Mouse (Mus musculus) ES-E14 (cell line): ENCODE data around the gene Ina. TPM values are rescaled to one million over a fixed set of nuclear protein-coding genes. Genes with fewer than 3 reads are reported as not detected.

ENCODE experiments used
- DNase-seq: peaks from one replicate; pipeline ENCODE4 v3.0.0-alpha.2; 2013; ENCODE audit warnings: low read depth, low spot score
- H3K27ac ChIP-seq: 2 replicates; pipeline ENCODE4 v1.5.1; 2012; ENCODE audit warnings: low read depth, mild to moderate bottlenecking, low read length, moderate library complexity, mixed read lengths; ENCODE audit not compliant: poor library complexity, insufficient read depth, severe bottlenecking
- H3K36me3 ChIP-seq: 2 replicates; pipeline ENCODE4 v1.6.1; 2012; ENCODE audit warnings: mild to moderate bottlenecking, low read length, moderate library complexity, mixed read lengths; ENCODE audit not compliant: control insufficient read depth, poor library complexity, insufficient read depth, severe bottlenecking
- H3K4me1 ChIP-seq, 2 experiments: fragments of 150-350 bp in 1 of 2; sonication (generic) in 1 of 2; 2 replicates each; pipeline ENCODE4 v1.6.1; 2012; ENCODE audit warnings: low read length in 2 of 2, mild to moderate bottlenecking in 1 of 2, mixed read lengths in 1 of 2; ENCODE audit not compliant: control insufficient read depth in 2 of 2, insufficient read depth in 2 of 2, poor library complexity in 1 of 2
- H3K4me3 ChIP-seq, 2 experiments: fragments of 150-350 bp in 1 of 2; sonication (generic) in 1 of 2; 2 replicates each; pipeline ENCODE4 v1.5.1; 2012; ENCODE audit warnings: low read length in 2 of 2, low read depth in 1 of 2, mild to moderate bottlenecking in 1 of 2, mixed read lengths in 1 of 2; ENCODE audit not compliant: insufficient read depth in 1 of 2, poor library complexity in 1 of 2, severe bottlenecking in 1 of 2
- H3K9ac ChIP-seq: 2 replicates; pipeline ENCODE4 v1.6.1; 2012; ENCODE audit warnings: low read depth, mild to moderate bottlenecking, low read length, mixed read lengths; ENCODE audit not compliant: poor library complexity, insufficient read depth, severe bottlenecking
- H3K9me3 ChIP-seq: fragments of 150-350 bp; sonication (generic); 2 replicates; pipeline ENCODE4 v1.6.1; 2012; ENCODE audit warnings: low read depth, mild to moderate bottlenecking, low read length; ENCODE audit not compliant: control insufficient read depth, insufficient read depth
- CHD2 ChIP-seq: IDR thresholded peaks from 2 replicates; pipeline ENCODE4 v1.6.1; 2014; ENCODE audit warnings: mild to moderate bottlenecking, low read depth, low read length, inconsistent platforms
- HCFC1 ChIP-seq: IDR thresholded peaks from 2 replicates; pipeline ENCODE4 v1.6.1; 2012; ENCODE audit warnings: low read length, inconsistent platforms, borderline replicate concordance; ENCODE audit not compliant: insufficient read depth
- MAFK ChIP-seq: IDR thresholded peaks from 2 replicates; pipeline ENCODE4 v1.6.1; 2014; ENCODE audit warnings: mild to moderate bottlenecking, low read depth, low read length, inconsistent platforms; ENCODE audit not compliant: insufficient read depth
- ZC3H11A ChIP-seq: IDR thresholded peaks from 2 replicates; pipeline ENCODE4 v1.6.1; 2012; ENCODE audit warnings: low read depth, mild to moderate bottlenecking, inconsistent platforms, low read length, borderline replicate concordance
- ZNF384 ChIP-seq: IDR thresholded peaks from 2 replicates; pipeline ENCODE4 v1.6.1; 2012; ENCODE audit warnings: low read depth, low read length, inconsistent platforms
- in situ Hi-C, 2 experiments: fragments of 600-800 bp; cut with MboI; formaldehyde crosslinking; loops; one replicate each; pipeline ENCODE4 v1.15.1; 2025; ENCODE audit warnings: low sequenced_read_pairs in 2 of 2, inconsistent platforms in 1 of 2; ENCODE audit not compliant: unreplicated experiment in 2 of 2
- total RNA-seq: library from RNA; depleted of rRNA; stranded (reverse); fragments of 300-350 nt; gene quantifications from 2 replicates; pipeline ENCODE4 v1.2.3, GENCODE M21; 2012

The Ina gene
- total RNA-seq, 1 experiment = 9.8 TPM

DNA sequence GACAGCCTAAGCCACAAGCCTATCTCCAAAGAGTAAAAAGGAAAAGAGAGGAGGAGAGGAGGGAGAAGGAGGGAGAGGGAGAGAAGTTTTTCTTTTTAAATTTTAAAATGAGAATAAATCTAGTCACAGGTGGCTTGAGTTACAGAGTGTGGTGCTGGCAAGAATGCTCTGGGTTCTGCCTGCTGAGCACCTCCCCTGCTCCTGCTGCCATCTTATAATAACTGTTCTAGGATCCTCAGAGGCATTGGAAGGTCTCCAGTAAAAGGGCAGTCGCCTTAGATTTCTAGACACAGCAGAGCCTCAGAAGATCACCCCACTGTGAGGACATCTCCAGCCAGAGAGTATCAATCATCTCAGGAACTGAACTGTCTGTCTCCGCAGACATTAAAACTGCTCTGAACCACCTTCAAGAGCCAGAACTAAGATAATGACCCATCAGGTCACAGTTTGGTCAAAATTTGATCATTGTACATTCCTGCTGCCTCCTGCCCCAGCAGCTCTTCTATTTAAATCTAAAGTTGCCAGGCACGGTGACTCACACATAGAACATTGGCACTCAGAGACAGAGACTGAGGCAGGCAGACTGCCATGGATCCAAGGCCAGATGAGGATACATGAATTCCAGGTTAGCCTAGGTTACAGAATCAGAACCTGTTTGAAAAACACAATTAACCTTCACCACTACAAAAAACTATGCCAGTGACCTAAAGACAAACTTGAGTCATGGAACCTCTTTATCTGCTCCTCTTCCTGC is 26.4 kb downstream of the Ina start:
- in situ Hi-C loops = no loop called here
- TF ChIP-seq MAFK (no peak), HCFC1 (no peak), CHD2 (no peak), ZNF384 (no peak), ZC3H11A (no peak)
- DNase-seq = no peak
- H3K36me3 ChIP-seq = peaks cover 43% of the 10 kb centered on the region
- H3K4me3 ChIP-seq = no peak overlapping the region
- H3K9me3 ChIP-seq = no peaks in the 10 kb centered on the region
- 0 out of 4 replicates have a peak, but pooled peaks cover 1 to 3% of the 10 kb centered on the region in 2 experiments for H3K4me1 ChIP-seq
- H3K9ac ChIP-seq = no peak overlapping the region
- H3K27ac ChIP-seq = no peak overlapping the region

DNA sequence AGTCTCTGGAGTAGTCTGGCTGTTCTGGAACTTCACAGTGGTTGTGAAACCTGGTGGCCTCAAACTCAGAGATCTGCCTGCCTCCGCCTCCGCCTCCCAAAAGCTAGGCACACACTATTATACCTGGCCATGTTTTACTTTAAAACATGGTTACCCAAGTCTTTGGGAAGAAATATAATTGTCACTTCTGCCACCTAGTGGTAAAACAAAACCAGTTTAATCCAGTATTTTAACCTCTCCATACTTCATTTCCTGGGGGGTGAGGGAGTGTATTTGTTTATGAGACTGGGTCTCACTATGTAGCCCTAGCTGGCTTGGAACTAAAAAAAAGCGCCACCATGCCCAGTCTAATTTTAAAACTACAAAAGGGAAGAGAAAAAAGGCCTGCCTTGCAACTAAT is 29.1 kb downstream of the Ina start:
- in situ Hi-C loops = no loop called here
- H3K9ac ChIP-seq = no peak overlapping the region
- DNase-seq = no peak
- H3K9me3 ChIP-seq = no peaks in the 10 kb centered on the region
- no peak overlapping the region for H3K27ac ChIP-seq
- peaks cover 47% of the 10 kb centered on the region for H3K36me3 ChIP-seq
- TF ChIP-seq ZNF384 = no peak
- no peak for TF ChIP-seq ZC3H11A
- no peak for TF ChIP-seq HCFC1
- H3K4me1 ChIP-seq = peaks cover 7 to 9% of the 10 kb centered on the region in 2 experiments; a peak in 2 of 4 replicates
- no peak overlapping the region for H3K4me3 ChIP-seq

- in situ Hi-C loops = no loop called here
- TF ChIP-seq CHD2 = no peak
- TF ChIP-seq ZNF384 = no peak
- no peak for TF ChIP-seq MAFK
- no peak for TF ChIP-seq HCFC1
- no peak for TF ChIP-seq ZC3H11A
- DNase-seq = no peak
- Histone ChIP-seq H3K9me3 (no peaks in the 10 kb centered on the region), H3K27ac (no peak overlapping the region), H3K9ac (no peak overlapping the region), H3K4me3 (no peak overlapping the region), H3K36me3 (peaks cover 34% of the 10 kb centered on the region), H3K4me1 (peaks cover 11 to 15% of the 10 kb centered on the region in 2 experiments)
These were observed 31.8 kb downstream of the Ina start for GRCm38 (mm10) chr19:47046343-47046742.

DNA sequence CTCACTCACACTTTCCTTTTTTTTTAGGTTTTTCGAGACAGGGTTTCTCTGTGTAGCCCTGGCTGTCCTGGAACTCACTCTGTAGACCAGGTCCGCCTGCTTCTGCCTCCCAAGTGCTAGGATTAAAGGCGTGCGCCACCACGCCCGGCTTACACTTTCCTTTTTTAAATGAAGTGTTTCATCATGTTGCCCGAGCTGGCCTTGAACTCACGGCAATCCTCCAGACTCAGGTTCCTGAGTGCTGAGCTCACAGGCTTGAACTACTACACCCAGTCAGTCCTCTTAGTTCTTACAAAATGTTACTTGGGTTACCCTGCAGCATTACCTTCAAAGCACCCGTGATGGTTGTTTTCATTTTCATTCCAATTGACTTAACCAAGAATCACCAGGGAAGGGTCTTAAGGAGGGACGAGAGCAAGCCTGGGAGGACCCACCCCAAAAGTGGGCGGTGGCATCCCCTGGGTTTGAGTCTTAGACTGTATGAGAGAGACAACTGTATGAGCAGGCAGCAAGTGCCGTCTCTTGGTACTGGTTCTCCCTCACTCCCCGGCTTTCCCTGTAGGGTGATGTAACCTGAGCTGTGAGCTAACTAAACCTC is 32.8 kb downstream of the Ina start:
- Histone ChIP-seq H3K4me3 (peak overlapping the region in 1 of 2 experiments; percentile 6; a peak in 1 of 4 replicates), H3K4me1 (peaks cover 13 to 15% of the 10 kb centered on the region in 2 experiments), H3K9ac (no peak overlapping the region), H3K9me3 (no peaks in the 10 kb centered on the region), H3K27ac (peak overlapping the region; percentile 16; the same call in 1 of the 2 replicates), H3K36me3 (peaks cover 31% of the 10 kb centered on the region)
- TF ChIP-seq CHD2 = no peak
- TF ChIP-seq ZC3H11A = no peak
- no peak for TF ChIP-seq ZNF384
- TF ChIP-seq MAFK = no peak
- no peak for TF ChIP-seq HCFC1
- in situ Hi-C loops = no loop called here
- peak; percentile 85 for DNase-seq
